Mouse (Mus musculus): ENCODE measurements around the gene Mpzl2. TPM values are rescaled to one million over a fixed set of nuclear protein-coding genes. Genes with fewer than 3 reads are reported as not detected.

Mpzl2 gene
- polyA plus RNA-seq, 1 experiment from 2014 or later = 12.7 TPM

Other genes with a start within 250 kb of the Mpzl2 start
- gene Tmem25, start 240.5 kb upstream of the Mpzl2 start, polyA plus RNA-seq (2016; fragmentation: Nextera tagmentation; extraction: Ambion mirVana) = 3.6 and 3.7 TPM in 2 replicates
- not detected in 2 replicates for gene Ttc36, start 236.7 kb upstream of the Mpzl2 start, polyA plus RNA-seq (2016; fragmentation: Nextera tagmentation; extraction: Ambion mirVana)
- 18.2 and 19.9 TPM in 2 replicates for gene Kmt2a, start 158.5 kb upstream of the Mpzl2 start, polyA plus RNA-seq (2016; fragmentation: Nextera tagmentation; extraction: Ambion mirVana)
- 556 and 596 TPM in 2 replicates for gene Atp5l, start 119.1 kb upstream of the Mpzl2 start, polyA plus RNA-seq (2016; fragmentation: Nextera tagmentation; extraction: Ambion mirVana)
- gene Ube4a, start 74.2 kb upstream of the Mpzl2 start, polyA plus RNA-seq (2016; fragmentation: Nextera tagmentation; extraction: Ambion mirVana) = 26.4 and 27.8 TPM in 2 replicates
- 0.20 and 1.5 TPM in 2 replicates for gene Cd3g, start 59.4 kb upstream of the Mpzl2 start, polyA plus RNA-seq (2016; fragmentation: Nextera tagmentation; extraction: Ambion mirVana)
- not detected in 2 replicates for gene Cd3d, start 58.0 kb upstream of the Mpzl2 start, polyA plus RNA-seq (2016; fragmentation: Nextera tagmentation; extraction: Ambion mirVana)
- gene Cd3e, start 30.2 kb upstream of the Mpzl2 start, polyA plus RNA-seq (2016; fragmentation: Nextera tagmentation; extraction: Ambion mirVana) = 0.14 TPM in 1 of 2 replicates, not detected in the other
- 2.3 and 2.5 TPM in 2 replicates for gene Mpzl3, start 15.4 kb downstream of the Mpzl2 start, polyA plus RNA-seq (2016; fragmentation: Nextera tagmentation; extraction: Ambion mirVana)
- gene Jaml, start 39.4 kb downstream of the Mpzl2 start, polyA plus RNA-seq (2016; fragmentation: Nextera tagmentation; extraction: Ambion mirVana) = 0.99 and 1.00 TPM in 2 replicates
- 6.4 and 6.9 TPM in 2 replicates for gene Scn2b, start 78.0 kb downstream of the Mpzl2 start, polyA plus RNA-seq (2016; fragmentation: Nextera tagmentation; extraction: Ambion mirVana)
- gene Scn4b, start 98.6 kb downstream of the Mpzl2 start, polyA plus RNA-seq (2016; fragmentation: Nextera tagmentation; extraction: Ambion mirVana) = 0.28 and 0.49 TPM in 2 replicates
- not detected in 2 replicates for gene BC049352, start 142.2 kb downstream of the Mpzl2 start, polyA plus RNA-seq (2016; fragmentation: Nextera tagmentation; extraction: Ambion mirVana)
- not detected in 2 replicates for gene Tmprss4, start 164.3 kb downstream of the Mpzl2 start, polyA plus RNA-seq (2016; fragmentation: Nextera tagmentation; extraction: Ambion mirVana)
- 0.63 TPM in 2 replicates for gene Il10ra, start 229.3 kb downstream of the Mpzl2 start, polyA plus RNA-seq (2016; fragmentation: Nextera tagmentation; extraction: Ambion mirVana)